Mouse (Mus musculus) T-helper 1 cell (primary cell): ENCODE data around the gene Gm21671.
"Not testable (repeated sequence)": the region's sequence is repeated elsewhere in the genome, so short reads cannot be mapped to it uniquely, and the experiment has no call there.

ENCODE experiments used
- in situ Hi-C: fragments of 300-600 bp; cut with MboI, MseI; formaldehyde crosslinking; loops from one replicate; pipeline ENCODE4 v1.15.1; 2025; ENCODE audit warnings: high pct_unique_total_duplicates

The Gm21671 gene

DNA sequence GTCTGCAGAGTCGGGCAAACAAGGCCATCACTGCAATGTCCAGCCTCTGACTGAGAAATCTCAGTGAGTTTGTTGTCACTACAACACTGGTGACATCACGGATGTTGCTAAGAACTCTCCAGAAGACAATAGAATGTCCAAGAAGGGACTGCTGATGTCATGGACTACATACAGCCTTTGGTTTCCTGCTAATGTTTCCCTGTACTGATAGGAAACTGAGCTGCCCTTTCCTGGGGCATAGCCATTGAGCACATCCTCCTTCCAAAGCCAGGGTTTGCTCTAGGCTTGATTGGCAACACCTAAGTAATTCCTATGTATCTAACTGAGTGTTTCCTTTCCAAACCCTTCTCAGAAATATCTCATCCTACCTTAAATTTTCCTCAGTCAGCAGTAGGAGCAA is at the start of gene Gm21671:
TSS of gene Gm21671 (minus strand) at position 101 of the 400 bp plus-strand sequence.
- in situ Hi-C loops: not testable (repeated sequence)

- in situ Hi-C loops: not testable (repeated sequence)
Observed at GRCm38 (mm10) chr5:25988550-25988949, 34.3 kb upstream of the Gm21671 start, which contains the start of gene Gm21698. Gm21698 (minus strand) TSS chr5:25988650.

GRCm38 (mm10) chr5:25972563-25972962 is 18.3 kb upstream of the Gm21671 start, which contains the start of gene Gm21680:
Gm21680 (minus strand) TSS chr5:25972663.
- in situ Hi-C loops: not testable (repeated sequence)

DNA sequence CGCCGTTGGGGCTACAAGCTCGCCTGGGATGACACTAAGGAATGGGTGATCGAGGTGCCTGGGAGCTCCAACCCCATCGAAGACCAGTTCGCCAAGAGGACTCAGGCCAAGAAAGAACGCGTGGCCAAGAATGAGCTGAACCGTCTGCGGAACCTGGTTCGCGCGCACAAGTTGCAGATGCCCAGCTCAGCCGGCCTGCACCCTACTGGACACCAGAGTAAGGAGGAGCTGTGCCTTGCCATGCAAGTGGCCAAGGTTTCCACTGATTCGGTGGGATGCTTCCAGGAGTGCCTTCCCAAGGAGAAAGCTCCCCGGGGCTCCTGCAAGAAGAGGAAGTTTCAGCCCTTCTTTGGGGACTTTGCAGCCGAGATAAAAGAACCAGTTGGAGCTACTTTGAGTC is 2.8 kb upstream of the Gm21671 start:
- in situ Hi-C loops: loop anchor here (5.0 kb wide), 1 partner anchor 50 kb away; no protein-coding TSS in a partner anchor

DNA sequence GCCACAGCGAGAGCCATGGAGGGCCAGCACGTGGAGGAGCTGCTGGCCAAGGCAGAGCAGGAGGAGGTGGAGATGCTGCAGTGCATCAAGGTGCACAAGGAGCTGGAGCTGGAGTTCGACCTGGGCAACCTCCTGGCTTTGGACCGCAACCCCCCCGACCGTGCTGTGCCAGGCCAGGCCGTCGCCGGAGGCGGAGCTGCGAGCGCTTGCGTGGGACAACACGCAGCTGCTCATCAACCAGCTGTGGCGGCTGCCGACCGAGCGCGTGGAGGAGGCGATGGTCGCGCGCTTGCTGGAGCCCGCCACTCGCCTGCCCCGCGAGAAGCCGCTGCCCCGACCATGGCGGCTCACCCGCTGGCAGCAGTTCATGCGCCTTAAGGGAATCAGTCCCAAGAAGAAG is 2.4 kb upstream of the Gm21671 start:
- in situ Hi-C loops: loop anchor here (5.0 kb wide), 1 partner anchor 51 kb away; no protein-coding TSS in a partner anchor

DNA sequence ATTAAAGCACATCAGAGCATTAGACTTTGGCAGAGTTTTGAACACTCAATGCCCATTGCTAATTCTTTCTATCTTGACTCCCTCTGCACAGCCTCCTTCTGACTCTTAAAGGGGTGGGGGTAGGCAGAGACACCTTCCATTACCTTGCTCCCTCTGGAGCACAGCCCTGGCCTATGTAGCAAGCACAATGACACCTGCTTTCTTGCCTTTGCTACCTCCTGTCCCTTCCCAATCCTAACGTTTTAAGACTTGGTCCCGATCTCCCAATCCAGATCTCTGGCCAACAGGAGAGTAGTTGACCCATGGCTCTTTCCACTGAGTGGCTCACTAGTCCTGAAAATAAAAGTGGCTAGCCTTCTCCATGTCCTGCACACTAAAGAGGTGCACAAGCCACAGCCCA is 8.8 kb downstream of the Gm21671 start:
- in situ Hi-C loops: loop anchor here (5.0 kb wide), 1 partner anchor 87 kb away; no protein-coding TSS in a partner anchor

GRCm38 (mm10) chr5:25942281-25942680 is 11.9 kb downstream of the Gm21671 start, which contains the start of gene Gm21663:
Gm21663 (minus strand) TSS chr5:25942381.
- in situ Hi-C loops: loop anchor here (5.0 kb wide), 1 partner anchor 160 kb away; no protein-coding TSS in a partner anchor
